17 mouse cellular contexts compared by ENCODE assay signal in the genomic region with DNA sequence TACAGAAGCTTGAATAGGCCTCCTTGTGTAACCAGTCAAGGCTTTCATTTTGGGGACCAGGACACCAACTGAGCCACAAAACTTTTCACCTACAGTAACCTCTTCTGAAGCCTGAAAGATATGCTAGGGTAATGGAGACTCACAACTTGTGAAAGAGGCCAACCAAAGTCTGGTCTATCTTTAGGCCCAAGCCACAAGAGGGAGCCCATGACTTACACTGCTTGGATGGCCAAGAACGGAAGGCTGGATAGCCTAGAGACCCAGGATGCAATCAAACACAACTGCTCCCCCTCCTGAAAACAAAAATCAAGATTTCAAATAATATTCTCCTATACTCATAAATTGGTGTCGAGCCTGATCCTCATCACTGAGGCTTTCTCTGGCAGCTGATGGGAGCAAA.
DNase-seq lines count a peak whose midpoint lies in the region; ATAC-seq and TF ChIP-seq lines count a peak whose summit lies in the region.
"Had no signal": no experiment of that assay in that cellular context is flagged by ENCODE, and none has a peak within 500 bp of the region (broad histone marks: within the 10 kb centered on the region; RNA-seq: fewer than 3 reads in every experiment).

No protein-coding gene starts in this region.

- no peak overlapping the region for H3K27ac ChIP-seq in left cerebral cortex, adult 2 months
- H3K27ac ChIP-seq: embryonic facial prominence, embryonic 10.5 days; liver, embryonic 15.5 days; midbrain, embryonic 12.5 days; neural tube, embryonic 15.5 days had no signal

- no peak overlapping the region for H3K4me3 ChIP-seq in left cerebral cortex, adult 2 months
- H3K4me3 ChIP-seq: embryonic facial prominence, embryonic 10.5 days; liver, embryonic 15.5 days; midbrain, embryonic 12.5 days; neural tube, embryonic 15.5 days had no signal

- peak; percentile 42 for TF ChIP-seq CTCF in left cerebral cortex, adult 2 months (IDR thresholded peaks at IDR 0.05)

- peak; percentile 77; the same call in 1 of the 2 replicates for ATAC-seq in frontal cortex, adult (ENCODE audit: low TSS enrichment)
- ATAC-seq in megakaryocyte-erythroid progenitor cell, adult 5-6 weeks (replicated peaks; ENCODE audit: low FRiP score, low TSS enrichment, poor library complexity, severe bottlenecking): no peak
- ATAC-seq: Patski had no signal

- intact Hi-C loops in left cerebral cortex, adult 2 months (cut with DNase I): no loop called here

- no peak for DNase-seq in frontal cortex, postnatal 14 days (ENCODE audit: low spot score in 2 of 2)
- DNase-seq in left cerebral cortex, adult 2 months (ENCODE audit: extremely low spot score in 1 of 2, low spot score in 2 of 2): no peak
- no peak for DNase-seq in left cerebral cortex, adult 9 months (ENCODE audit: low spot score in 2 of 2)
- peak; percentile 29 for DNase-seq in ES-CJ7 (ENCODE audit: low read depth, low spot score)
- peak; percentile 7 for DNase-seq in embryo, embryonic 11 days
- no peak for DNase-seq in thymus, postnatal 36 days
- DNase-seq: cerebellum, adult 9-10 months; gastrocnemius, postnatal 14 days; heart, adult 18-20 months; kidney, adult 9 months had no signal

Comparison
In these comparisons a context has a peak if more than half of its experiments do, and no peak if none do; other contexts are left out.
1. DNase-seq: peak in ES-CJ7 (single experiment) and embryo, embryonic 11 days (single experiment); none in frontal cortex, postnatal 14 days (0 of 2), left cerebral cortex, adult 2 months (0 of 2), left cerebral cortex, adult 9 months (0 of 2) and thymus, postnatal 36 days (0 of 2).